ENCODE assay signal across 30 mouse cellular contexts in the genomic region with DNA sequence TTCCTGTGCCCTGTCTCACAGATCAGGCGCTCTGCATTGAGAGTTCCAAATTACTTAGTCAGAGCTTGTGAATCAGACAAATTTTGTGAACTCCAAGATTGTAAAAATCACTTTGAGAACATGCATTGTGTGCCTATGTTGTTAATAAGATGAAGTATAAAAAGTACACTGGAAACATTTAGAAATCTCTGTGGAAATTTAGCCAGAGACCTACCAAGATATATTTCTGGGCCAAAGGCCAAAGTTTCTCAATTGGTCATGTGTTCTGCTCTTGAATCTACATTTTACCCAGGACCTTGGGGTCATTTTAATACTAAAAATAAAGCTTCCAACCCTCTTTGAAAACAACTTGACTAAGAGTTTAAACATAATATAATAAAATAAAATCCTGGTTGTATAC. TPM values are rescaled to one million over a fixed set of nuclear protein-coding genes. Genes with fewer than 3 reads are reported as not detected.
DNase-seq lines count a peak whose midpoint lies in the region; ATAC-seq and TF ChIP-seq lines count a peak whose summit lies in the region.
"Had no signal": no experiment of that assay in that cellular context is flagged by ENCODE, and none has a peak within 500 bp of the region (broad histone marks: within the 10 kb centered on the region; RNA-seq: fewer than 3 reads in every experiment).

No protein-coding gene starts in this region.

- peak; percentile 5 for DNase-seq in kidney, adult 2 months
- no peak for DNase-seq in kidney, postnatal 14 days
- DNase-seq in lung, postnatal 0 days (ENCODE audit: low spot score): peak; percentile 54
- DNase-seq in lung, adult 18-20 months: no peak
- peak; percentile 29 for DNase-seq in Muller cell, postnatal 12 days (ENCODE audit: inconsistent ontology term)
- no peak for DNase-seq in spleen, postnatal 10 days (ENCODE audit: low spot score in 2 of 2)
- DNase-seq: adrenal gland, postnatal 36 days; cerebellum, adult 8-10 months; cerebellum, postnatal 25 days; gastrocnemius, postnatal 10 days; kidney, adult 9 months; kidney, postnatal 25 days; liver, postnatal 0 days; midbrain, embryonic 14.5 days; spleen, adult 18-20 months; thymus, adult 18-20 months; thymus, postnatal 36 days had no signal

- no peaks in the 10 kb centered on the region for H3K27me3 ChIP-seq in kidney, adult 2 months (replicated peaks; ENCODE audit: control insufficient read depth, insufficient read depth, low read length)
- no peaks in the 10 kb centered on the region for H3K27me3 ChIP-seq in lung, postnatal 0 days (replicated peaks; ENCODE audit: insufficient read depth, low read length)
- no peaks in the 10 kb centered on the region for H3K27me3 ChIP-seq in myocyte (ENCODE audit: control insufficient read depth, insufficient read depth, insufficient read length)
- H3K27me3 ChIP-seq: intestine, embryonic 15.5 days; limb, embryonic 13.5 days; liver, embryonic 12.5 days; neural tube, embryonic 15.5 days had no signal

- H3K4me3 ChIP-seq in kidney, adult 2 months (ENCODE audit: insufficient read depth, low read depth, low read length): no peak overlapping the region
- H3K4me3 ChIP-seq in lung, postnatal 0 days (ENCODE audit: low read depth, low read length): no peak overlapping the region
- no peak overlapping the region for H3K4me3 ChIP-seq in myocyte
- H3K4me3 ChIP-seq: intestine, embryonic 15.5 days; limb, embryonic 13.5 days; liver, embryonic 12.5 days; neural tube, embryonic 15.5 days had no signal

- TF ChIP-seq CTCF in kidney, adult 2 months (conservative IDR thresholded peaks at IDR 0.05; ENCODE audit: insufficient read depth, insufficient read length, low read depth, low read length): no peak
- no peak for TF ChIP-seq CTCF in lung, postnatal 0 days (IDR thresholded peaks at IDR 0.05)

- no peak overlapping the region for H3K9ac ChIP-seq in lung, postnatal 0 days (replicated peaks; ENCODE audit: low read depth)
- H3K9ac ChIP-seq: intestine, embryonic 15.5 days; limb, embryonic 13.5 days; liver, embryonic 12.5 days; liver, postnatal 0 days; neural tube, embryonic 15.5 days had no signal

- H3K36me3 ChIP-seq in kidney, adult 2 months (ENCODE audit: control insufficient read depth, insufficient read depth, low read length): no peaks in the 10 kb centered on the region
- no peaks in the 10 kb centered on the region for H3K36me3 ChIP-seq in lung, postnatal 0 days (ENCODE audit: insufficient read depth, low read length)
- H3K36me3 ChIP-seq in myocyte (ENCODE audit: control insufficient read depth, insufficient read depth): no peaks in the 10 kb centered on the region
- H3K36me3 ChIP-seq: G1E; intestine, embryonic 15.5 days; limb, embryonic 13.5 days; liver, embryonic 12.5 days; neural tube, embryonic 15.5 days had no signal

- 94% methylated on average over 1 of the region's 1 CpGs for WGBS in kidney, adult 2 months
- 81% methylated on average over 1 of the region's 1 CpGs for WGBS in lung, postnatal 0 days

- ATAC-seq in lung, postnatal 0 days: no peak
- ATAC-seq: hindbrain, postnatal 0 days; intestine, embryonic 15.5 days; liver, embryonic 12.5 days; liver, postnatal 0 days had no signal

- H3K27ac ChIP-seq in kidney, adult 2 months (ENCODE audit: insufficient read depth, low read depth, low read length): no peak overlapping the region
- H3K27ac ChIP-seq in lung, postnatal 0 days (ENCODE audit: low read length): no peak overlapping the region
- H3K27ac ChIP-seq: hindbrain, postnatal 0 days; intestine, embryonic 15.5 days; limb, embryonic 13.5 days; liver, embryonic 12.5 days; neural tube, embryonic 15.5 days; stomach, postnatal 0 days had no signal

- H3ac ChIP-seq in myocyte (ENCODE audit: control insufficient read depth, insufficient read length): no peak overlapping the region

- H3K79me2 ChIP-seq in myocyte (ENCODE audit: control insufficient read depth, insufficient read depth): no peaks in the 10 kb centered on the region

- no peaks in the 10 kb centered on the region for H3K9me3 ChIP-seq in lung, postnatal 0 days (ENCODE audit: low read length)
- H3K9me3 ChIP-seq: G1E; intestine, embryonic 15.5 days; limb, embryonic 13.5 days; liver, embryonic 12.5 days; neural tube, embryonic 15.5 days had no signal

- no peak for TF ChIP-seq EP300 in lung, postnatal 0 days (IDR thresholded peaks at IDR 0.05)

- H3K4me2 ChIP-seq in lung, postnatal 0 days (replicated peaks; ENCODE audit: low read depth, low read length): no peak overlapping the region
- no peak overlapping the region for H3K4me2 ChIP-seq in myocyte (ENCODE audit: low read depth)
- H3K4me2 ChIP-seq: intestine, embryonic 15.5 days; limb, embryonic 13.5 days; liver, embryonic 12.5 days; neural tube, embryonic 15.5 days had no signal

- H3K4me1 ChIP-seq in kidney, adult 2 months (ENCODE audit: control insufficient read depth, insufficient read depth, low read length): no peaks in the 10 kb centered on the region; the same call in 1 of the 2 replicates
- H3K4me1 ChIP-seq in lung, postnatal 0 days (ENCODE audit: insufficient read depth, low read depth, low read length): no peaks in the 10 kb centered on the region
- H3K4me1 ChIP-seq: intestine, embryonic 15.5 days; liver, embryonic 12.5 days; neural tube, embryonic 15.5 days had no signal

- no peak for TF ChIP-seq POLR2A in kidney, adult 2 months (IDR thresholded peaks at IDR 0.05; ENCODE audit: low read depth, low read length)
- no peak for TF ChIP-seq POLR2A in myocyte (IDR thresholded peaks at IDR 0.05; ENCODE audit: insufficient read length, low read depth)

TF ChIP-seq in myocyte, 11 proteins besides CTCF, POLR2A, EP300 and RAD21:
- TF ChIP-seq REST (IDR thresholded peaks at IDR 0.05; ENCODE audit: insufficient read depth, insufficient read length) (no peak), USF1 (IDR thresholded peaks at IDR 0.05; ENCODE audit: low read depth) (peak; percentile 32)

RNA-seq across cellular contexts. Expression of a gene that starts 30.0 kb away (rescaled TPM):
- not detected in 2 replicates for polyA plus RNA-seq in kidney, adult 2 months (2012; rRNA removed)
- polyA plus RNA-seq in lung, postnatal 0 days (2015; fragmentation: Nextera tagmentation; extraction: Ambion mirVana): not detected in 2 replicates
- polyA plus RNA-seq in myocyte (2012; fragmentation: generic; extraction: Trizol): not detected
- polyA plus RNA-seq: embryonic facial prominence, embryonic 11.5 days; forebrain, embryonic 11.5 days; G1E; gonadal fat pad, adult 2 months; heart, embryonic 14.5 days; hindbrain, embryonic 11.5 days; intestine, embryonic 15.5 days; limb, embryonic 13.5 days; liver, embryonic 12.5 days; liver, postnatal 0 days; midbrain, embryonic 14.5 days; neural tube, embryonic 15.5 days; stomach, postnatal 0 days had no signal

Comparison
In these comparisons a context has a peak if more than half of its experiments do, and no peak if none do; other contexts are left out.
1. DNase-seq: peak in kidney, adult 2 months (single experiment), lung, postnatal 0 days (single experiment) and Muller cell, postnatal 12 days (single experiment); none in kidney, postnatal 14 days (single experiment), lung, adult 18-20 months (0 of 2) and spleen, postnatal 10 days (0 of 2).